In the genomic region with DNA sequence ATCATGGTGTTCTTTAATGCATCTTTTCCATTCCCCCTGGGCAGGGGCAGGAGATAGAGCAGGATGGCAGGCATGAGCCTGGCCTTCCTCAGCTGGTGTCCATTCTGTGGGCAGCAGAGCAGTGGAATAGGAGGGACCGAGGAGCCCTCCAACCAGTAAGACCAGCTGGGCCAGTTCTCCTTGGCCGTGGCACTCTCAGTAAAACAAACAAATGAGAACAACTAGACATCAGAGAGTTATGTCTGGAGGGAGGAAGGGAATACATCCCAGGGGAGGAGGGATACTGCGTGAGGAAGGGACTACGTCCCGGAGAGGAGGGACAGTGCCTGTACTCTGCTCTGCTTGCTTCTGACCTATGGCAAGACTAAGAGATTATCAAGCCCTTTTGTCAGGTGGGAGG, we compare ENCODE assay signal across 13 mouse cellular contexts. TPM values are rescaled to one million over a fixed set of nuclear protein-coding genes. Genes with fewer than 3 reads are reported as not detected.
DNase-seq lines count a peak whose midpoint lies in the region.
"Had no signal": no experiment of that assay in that cellular context is flagged by ENCODE, and none has a peak within 500 bp of the region (broad histone marks: within the 10 kb centered on the region; RNA-seq: fewer than 3 reads in every experiment).

No protein-coding gene starts in this region.

- intact Hi-C loops in left cerebral cortex, postnatal 10 days (cut with DNase I): no loop called here

- DNase-seq in kidney, postnatal 14 days: peak; percentile 18
- no peak for DNase-seq in kidney, adult 18-20 months
- peak; percentile 80 to 86 for DNase-seq in lung, adult 18-20 months
- peak; percentile 66 for DNase-seq in lung, postnatal 14 days
- DNase-seq in urinary bladder, postnatal 14 days (ENCODE audit: low spot score): peak; percentile 85
- DNase-seq in left cerebral cortex, postnatal 10 days (ENCODE audit: extremely low spot score in 1 of 2, low spot score in 2 of 2): no peak
- DNase-seq in ovary, postnatal 14 days (ENCODE audit: low spot score): no peak
- no peak for DNase-seq in neural tube, embryonic 10.5 days (ENCODE audit: extremely low spot score, low spot score)
- DNase-seq: cerebellum, postnatal 10 days; gastrocnemius, postnatal 14 days; heart, postnatal 10 days; kidney, adult 8-10 months; right cerebral cortex, postnatal 14 days had no signal

RNA-seq across cellular contexts. Expression of a gene that starts 12.0 kb away (rescaled TPM):
- total RNA-seq in left cerebral cortex, postnatal 10 days (2021): 1 to 10 TPM; 2.8 to 4.5 TPM

RNA-seq across cellular contexts. Expression of a gene that starts 36.5 kb away (rescaled TPM):
- 1 to 10 TPM; 4.0 to 5.2 TPM for total RNA-seq in left cerebral cortex, postnatal 10 days (2021)

Comparison
In these comparisons a context has a peak if more than half of its experiments do, and no peak if none do; other contexts are left out.
1. DNase-seq: peak in kidney, postnatal 14 days (single experiment), lung, adult 18-20 months (2 of 2), lung, postnatal 14 days (single experiment) and urinary bladder, postnatal 14 days (single experiment); none in kidney, adult 18-20 months (single experiment), left cerebral cortex, postnatal 10 days (0 of 2), ovary, postnatal 14 days (single experiment) and neural tube, embryonic 10.5 days (single experiment).